Comparison of ENCODE assay signal across 10 mouse cellular contexts in the genomic region with DNA sequence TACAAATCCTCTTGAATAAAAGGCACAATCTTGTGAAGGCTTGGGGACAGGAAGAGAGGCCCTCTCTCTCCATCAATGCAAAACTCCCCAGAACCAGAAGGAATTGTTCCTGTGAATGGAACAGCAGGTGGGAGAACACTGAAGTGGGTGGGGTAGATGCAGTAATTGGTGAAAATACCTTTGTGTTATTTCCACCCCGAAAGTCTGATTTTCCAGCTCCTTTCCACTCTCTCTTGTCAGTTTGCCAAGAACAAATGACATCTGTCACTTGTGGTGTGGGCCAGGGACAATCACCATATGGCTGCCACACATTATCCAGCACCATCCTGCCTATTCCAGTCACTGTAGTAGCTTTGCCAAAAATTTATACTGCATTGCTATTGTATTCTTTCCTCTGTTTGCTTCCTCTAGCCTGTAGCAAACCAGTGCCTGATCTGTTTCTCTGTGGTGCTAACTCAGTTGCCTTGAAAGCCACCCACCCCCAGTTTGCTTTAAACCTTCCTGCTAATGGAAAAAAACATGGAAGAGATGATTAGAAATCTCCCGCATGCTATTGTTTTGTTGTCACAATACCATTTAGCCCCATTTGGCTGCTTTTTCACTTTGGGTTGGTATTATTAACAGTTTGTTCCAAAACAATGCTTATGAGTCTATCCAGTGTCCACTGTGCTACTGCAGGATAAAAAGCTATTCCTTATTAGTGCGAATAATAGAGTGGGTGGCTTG. TPM values are rescaled to one million over a fixed set of nuclear protein-coding genes. Genes with fewer than 3 reads are reported as not detected.
DNase-seq lines count a peak whose midpoint lies in the region; ATAC-seq lines count a peak whose summit lies in the region.
"Had no signal": no experiment of that assay in that cellular context is flagged by ENCODE, and none has a peak within 500 bp of the region (broad histone marks: within the 10 kb centered on the region; RNA-seq: fewer than 3 reads in every experiment).

No protein-coding gene starts in this region.

- no peaks in the 10 kb centered on the region for H3K27me3 ChIP-seq in hindbrain, embryonic 13.5 days
- no peaks in the 10 kb centered on the region for H3K27me3 ChIP-seq in lung, embryonic 16.5 days (ENCODE audit: control insufficient read depth, insufficient read depth, low read depth, low read length)

- no peaks in the 10 kb centered on the region for H3K4me1 ChIP-seq in hindbrain, embryonic 13.5 days (replicated peaks)
- H3K4me1 ChIP-seq in lung, embryonic 16.5 days (replicated peaks; ENCODE audit: control insufficient read depth, insufficient read depth, low read length) = no peaks in the 10 kb centered on the region

- DNase-seq in frontal cortex, postnatal 14 days (ENCODE audit: low spot score in 2 of 2) = no peak
- peak; percentile 38 for DNase-seq in thymus, postnatal 14 days
- DNase-seq in thymus, postnatal 4 days = no peak
- DNase-seq in spleen, postnatal 36 days (ENCODE audit: low spot score in 2 of 2) = no peak
- DNase-seq in urinary bladder, postnatal 4 days (ENCODE audit: low spot score in 2 of 2) = no peak

- no peaks in the 10 kb centered on the region for H3K9me3 ChIP-seq in hindbrain, embryonic 13.5 days
- H3K9me3 ChIP-seq in lung, embryonic 16.5 days (ENCODE audit: control insufficient read depth, low read length) = no peaks in the 10 kb centered on the region

- H3K4me2 ChIP-seq in hindbrain, embryonic 13.5 days = peak overlapping the region; percentile 25; the same call in 1 of the 2 replicates
- peak overlapping the region; percentile 53 for H3K4me2 ChIP-seq in lung, embryonic 16.5 days (ENCODE audit: low read depth, low read length)

- H3K4me3 ChIP-seq in hindbrain, embryonic 13.5 days = no peak overlapping the region
- peak overlapping the region; percentile 33 for H3K4me3 ChIP-seq in lung, embryonic 16.5 days (ENCODE audit: low read length)

- H3K36me3 ChIP-seq in hindbrain, embryonic 13.5 days = no peaks in the 10 kb centered on the region
- no peaks in the 10 kb centered on the region for H3K36me3 ChIP-seq in lung, embryonic 16.5 days (ENCODE audit: control insufficient read depth, insufficient read depth, low read length)

- H3K27ac ChIP-seq in hindbrain, embryonic 13.5 days = no peak overlapping the region
- peak overlapping the region; percentile 27; the same call in 1 of the 2 replicates for H3K27ac ChIP-seq in lung, embryonic 16.5 days (ENCODE audit: low read length)

- ATAC-seq in frontal cortex, adult (ENCODE audit: low TSS enrichment) = peak; percentile 82
- ATAC-seq in hindbrain, embryonic 13.5 days (ENCODE audit: low FRiP score) = peak; percentile 66; the same call in 1 of the 2 replicates
- ATAC-seq in lung, embryonic 16.5 days (ENCODE audit: low read depth) = peak; percentile 59; the same call in 1 of the 2 replicates

- 31% methylated on average over 3 of the region's 3 CpGs for WGBS in hindbrain, embryonic 13.5 days
- 27% methylated on average over 3 of the region's 3 CpGs for WGBS in lung, embryonic 16.5 days

- no peak overlapping the region for H3K9ac ChIP-seq in hindbrain, embryonic 13.5 days
- peak overlapping the region; percentile 28; the same call in 1 of the 2 replicates for H3K9ac ChIP-seq in lung, embryonic 16.5 days (ENCODE audit: low read length)

RNA-seq across cellular contexts. Expression of a gene that starts 37.9 kb away (rescaled TPM):
- polyA plus RNA-seq in hindbrain, embryonic 13.5 days (2015; fragmentation: Nextera tagmentation; extraction: Ambion mirVana) = 3.2 and 3.7 TPM in 2 replicates
- 0.73 and 2.7 TPM in 2 replicates for polyA plus RNA-seq in lung, embryonic 16.5 days (2015; fragmentation: Nextera tagmentation; extraction: Ambion mirVana)

RNA-seq across cellular contexts. Expression of a gene that starts 50.7 kb away (rescaled TPM):
- 0.12 TPM in 1 of 2 replicates, not detected in the other for polyA plus RNA-seq in hindbrain, embryonic 13.5 days (2015; fragmentation: Nextera tagmentation; extraction: Ambion mirVana)
- not detected in 2 replicates for polyA plus RNA-seq in lung, embryonic 16.5 days (2015; fragmentation: Nextera tagmentation; extraction: Ambion mirVana)
- polyA plus RNA-seq: frontal cortex, adult 2 months; small intestine, adult 2 months had no signal
